Mouse (Mus musculus) neural tube, embryonic 13.5 days (tissue): ENCODE data around the gene Psap. TPM values are rescaled to one million over a fixed set of nuclear protein-coding genes. Genes with fewer than 3 reads are reported as not detected.
"Not testable (repeated sequence)": the region's sequence is repeated elsewhere in the genome, so short reads cannot be mapped to it uniquely, and the experiment has no call there.

Source experiments
- ATAC-seq: fragments of 200-750 bp; cut with Nextera tagmentation; 2 replicates; pipeline ENCODE4 v1.8.0; 2017; ENCODE audit warnings: low read depth, mild to moderate bottlenecking, moderate TSS enrichment, moderate library complexity
- H3K27ac ChIP-seq: fragments of 300-500 bp; sonication (generic); replicated peaks from 2 replicates; pipeline ENCODE4 v1.5.1; 2015; ENCODE audit warnings: moderate library complexity, mild to moderate bottlenecking, inconsistent platforms
- H3K27me3 ChIP-seq: fragments of 300-500 bp; sonication (generic); 2 replicates; pipeline ENCODE4 v1.6.1; 2015; ENCODE audit warnings: mild to moderate bottlenecking, inconsistent platforms
- H3K36me3 ChIP-seq: fragments of 300-500 bp; sonication (generic); 2 replicates; pipeline ENCODE4 v1.6.1; 2015; ENCODE audit warnings: mild to moderate bottlenecking, inconsistent platforms
- H3K4me1 ChIP-seq: fragments of 300-500 bp; sonication (generic); replicated peaks from 2 replicates; pipeline ENCODE4 v1.6.1; 2015; ENCODE audit warnings: inconsistent platforms
- H3K4me2 ChIP-seq: fragments of 300-500 bp; sonication (generic); 2 replicates; pipeline ENCODE4 v1.6.1; 2015; ENCODE audit warnings: inconsistent platforms, mild to moderate bottlenecking, moderate library complexity
- H3K4me3 ChIP-seq: fragments of 300-500 bp; sonication (generic); 2 replicates; pipeline ENCODE4 v1.5.1; 2015; ENCODE audit warnings: mild to moderate bottlenecking, inconsistent platforms
- H3K9ac ChIP-seq: fragments of 300-500 bp; sonication (generic); 2 replicates; pipeline ENCODE4 v1.6.1; 2015; ENCODE audit warnings: moderate library complexity, mild to moderate bottlenecking, inconsistent platforms
- H3K9me3 ChIP-seq: fragments of 300-500 bp; sonication (generic); 2 replicates; pipeline ENCODE4 v1.6.1; 2016; ENCODE audit warnings: inconsistent platforms
- WGBS: fragments of 180-500 bp; shearing (Covaris S2); methylation state at CpG from one replicate; pipeline ENCODE4 v1.1.7; 2015; 5-methylcytosine and 5-hydroxymethylcytosine counted together
- polyA plus RNA-seq: library from polyadenylated mRNA; unstranded; fragments of >200 nt; fragmentation: Nextera tagmentation; extraction: Ambion mirVana; gene quantifications from 2 replicates; pipeline ENCODE4 v1.2.1, GENCODE M21; 2015

The Psap gene
- 136 and 140 TPM in 2 replicates for polyA plus RNA-seq

DNA sequence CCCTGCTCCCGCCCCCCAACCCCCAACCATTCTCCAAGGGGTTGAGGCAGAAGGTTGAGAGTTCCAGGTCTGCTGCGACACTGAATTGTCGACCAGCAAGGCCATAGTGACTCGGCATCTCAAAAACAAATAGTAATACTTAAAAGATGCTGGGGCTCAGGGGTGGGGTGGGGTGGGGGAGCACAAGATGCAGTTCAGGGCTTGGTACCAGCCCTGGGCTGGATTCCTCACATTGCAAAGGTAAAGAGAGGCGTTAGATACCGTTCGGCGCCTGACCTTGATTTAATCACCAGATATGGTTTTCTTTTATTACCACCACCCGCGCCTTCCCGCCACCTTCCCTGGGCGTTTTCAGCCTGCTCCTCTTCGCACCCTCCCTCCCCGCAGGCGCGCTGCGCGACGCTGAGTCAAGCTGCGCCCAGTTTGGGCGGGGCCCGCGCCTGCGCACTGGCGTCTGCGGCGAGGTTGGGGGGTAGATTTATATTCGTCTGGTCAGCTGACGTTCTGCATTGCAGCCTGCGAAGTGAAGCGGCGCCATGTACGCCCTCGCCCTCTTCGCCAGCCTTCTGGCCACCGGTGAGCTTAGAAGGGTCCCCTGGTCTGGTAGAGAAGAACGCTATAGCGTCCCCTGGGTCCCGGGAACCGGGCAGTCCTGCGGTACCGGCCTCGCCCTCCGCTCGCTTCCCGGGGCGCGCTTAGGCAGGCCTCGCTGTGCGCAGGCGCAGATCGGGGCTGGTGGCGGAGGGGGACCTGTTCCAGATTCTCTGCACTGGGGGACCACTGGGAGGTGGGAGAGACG lies at the start of gene Psap:
Psap (plus strand) TSS at position 421 of the 799 bp plus-strand sequence.
- Histone ChIP-seq H3K9me3 (no peaks in the 10 kb centered on the region), H3K27ac (peak within 1 kb of the TSS; percentile 96), H3K9ac (peak within 1 kb of the TSS; percentile 93), H3K4me2 (peak within 1 kb of the TSS; percentile 84), H3K36me3 (peaks cover 3% of the 10 kb centered on the region; the same call in 1 of the 2 replicates), H3K27me3 (no peaks in the 10 kb centered on the region), H3K4me3 (peak within 1 kb of the TSS; percentile 84), H3K4me1 (peaks cover 50% of the 10 kb centered on the region)
- peak; percentile 88 for ATAC-seq
- WGBS = 2% methylated on average over 54 of the region's 54 CpGs

DNA sequence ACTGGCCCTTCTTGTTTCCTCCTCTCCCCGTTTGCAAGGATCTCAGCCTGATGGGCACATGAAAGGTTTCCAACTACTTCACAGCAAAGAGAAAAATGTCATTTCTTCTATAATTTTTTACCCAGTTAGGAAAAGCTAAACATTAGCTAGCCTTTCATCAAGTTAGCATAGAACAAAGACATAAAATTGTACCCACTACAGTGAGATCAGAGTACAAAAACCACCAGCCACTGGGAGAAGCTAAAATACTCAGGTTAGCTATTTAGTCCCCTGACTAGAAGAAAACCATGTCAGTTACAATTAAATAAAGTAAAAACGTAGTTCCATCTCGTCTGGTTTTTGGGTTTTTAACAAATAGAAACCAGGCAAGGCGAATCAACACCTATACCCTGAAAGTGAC lies 49.8 kb upstream of the Psap start:
- Histone ChIP-seq H3K27ac (no peak overlapping the region), H3K4me3 (no peak overlapping the region), H3K9ac (no peak overlapping the region), H3K4me2 (no peak overlapping the region), H3K27me3 (no peaks in the 10 kb centered on the region), H3K4me1 (0 out of 2 replicates have a peak, but pooled peaks cover 3% of the 10 kb centered on the region), H3K9me3 (no peaks in the 10 kb centered on the region), H3K36me3 (no peaks in the 10 kb centered on the region)
- 75% methylated on average over 4 of the region's 4 CpGs for WGBS
- no peak for ATAC-seq

DNA sequence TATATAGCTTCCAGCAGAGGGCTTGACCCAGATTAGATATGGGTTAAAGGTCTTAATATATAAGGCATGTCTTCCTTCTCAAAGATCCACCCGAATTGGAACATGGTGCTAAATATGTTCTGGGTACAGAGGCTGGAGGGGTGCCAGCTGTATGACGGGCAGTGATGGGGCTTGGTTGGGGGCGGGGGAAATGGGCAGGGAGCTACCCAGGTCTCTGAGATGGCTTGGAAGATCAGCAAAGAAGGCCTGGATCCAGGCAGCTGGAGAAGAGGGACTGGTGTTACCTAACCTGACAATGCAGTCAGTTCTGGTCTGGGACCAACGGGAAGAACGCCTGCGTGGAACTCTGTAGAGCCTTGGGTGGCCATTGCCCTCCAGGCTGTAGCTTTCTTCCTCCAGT lies 48.3 kb upstream of the Psap start:
- H3K9me3 ChIP-seq = no peaks in the 10 kb centered on the region
- H3K4me3 ChIP-seq = no peak overlapping the region
- 85% methylated on average over 6 of the region's 6 CpGs for WGBS
- H3K9ac ChIP-seq = no peak overlapping the region
- H3K4me2 ChIP-seq = no peak overlapping the region
- H3K36me3 ChIP-seq = no peaks in the 10 kb centered on the region
- no peak overlapping the region for H3K27ac ChIP-seq
- no peak for ATAC-seq
- 0 out of 2 replicates have a peak, but pooled peaks cover 3% of the 10 kb centered on the region for H3K4me1 ChIP-seq
- no peaks in the 10 kb centered on the region for H3K27me3 ChIP-seq

DNA sequence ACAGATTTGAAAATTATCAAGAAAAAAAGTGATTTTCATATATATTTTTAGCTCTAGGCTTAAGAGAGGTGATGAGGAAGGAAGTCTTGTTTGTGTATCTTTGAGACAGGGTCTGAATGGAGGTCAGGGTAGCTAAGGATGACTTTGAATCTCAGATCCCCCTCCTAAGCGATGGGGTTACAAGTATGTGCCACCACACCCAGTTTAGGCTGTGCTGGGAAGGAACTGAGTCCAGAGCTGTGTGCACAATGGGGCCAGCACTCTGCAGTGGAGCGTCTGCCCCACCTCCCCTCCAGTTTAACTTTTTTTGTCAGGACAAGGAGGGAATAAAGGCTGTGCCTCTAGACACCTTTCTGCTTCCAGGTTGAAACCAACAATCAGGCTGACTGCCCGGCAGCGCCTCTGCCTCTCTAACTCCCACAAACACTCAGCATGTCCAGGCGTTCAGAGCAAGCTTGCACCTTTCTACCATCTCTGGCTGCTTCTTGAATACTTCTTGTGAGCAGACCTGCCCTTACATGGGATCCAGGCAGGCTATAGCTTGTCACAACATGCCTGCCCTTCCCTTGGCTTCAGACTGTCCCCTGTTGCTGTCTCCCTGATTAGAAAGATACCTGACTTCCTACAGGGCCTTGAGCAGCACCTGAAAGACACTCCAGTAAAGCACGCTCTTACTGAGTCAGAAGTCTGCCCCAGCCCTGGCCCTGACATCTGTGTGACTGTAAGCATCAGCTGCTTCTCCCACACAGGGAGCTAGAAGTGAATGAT lies 46.9 kb upstream of the Psap start:
- 0 out of 2 replicates have a peak, but pooled peaks cover 3% of the 10 kb centered on the region for H3K4me1 ChIP-seq
- H3K27ac ChIP-seq = no peak overlapping the region
- H3K4me2 ChIP-seq = no peak overlapping the region
- no peaks in the 10 kb centered on the region for H3K36me3 ChIP-seq
- no peak for ATAC-seq
- no peaks in the 10 kb centered on the region for H3K27me3 ChIP-seq
- H3K9ac ChIP-seq = no peak overlapping the region
- WGBS = 75% methylated on average over 6 of the region's 6 CpGs
- no peaks in the 10 kb centered on the region for H3K9me3 ChIP-seq
- no peak overlapping the region for H3K4me3 ChIP-seq

DNA sequence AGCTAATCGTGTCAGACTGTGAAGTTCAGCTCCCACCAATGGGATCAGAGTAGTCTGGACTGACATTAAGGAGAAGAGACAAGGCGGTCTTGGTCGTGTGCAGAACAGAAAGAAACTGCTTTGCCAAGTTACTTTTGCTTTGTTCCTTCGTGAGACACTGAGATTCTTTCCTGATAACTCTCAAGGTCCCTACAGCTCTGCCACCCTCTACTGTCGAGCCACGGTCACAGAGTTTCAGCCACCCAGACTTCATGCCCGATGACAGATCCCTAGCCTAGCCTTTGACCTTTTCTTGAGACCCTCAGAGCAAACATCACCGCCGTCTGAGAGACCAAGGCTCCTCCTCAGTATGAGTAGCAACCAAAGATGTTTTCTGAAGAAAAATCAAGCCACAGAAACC lies 43.4 kb upstream of the Psap start:
- Histone ChIP-seq H3K27ac (no peak overlapping the region), H3K27me3 (no peaks in the 10 kb centered on the region), H3K4me1 (0 out of 2 replicates have a peak, but pooled peaks cover 3% of the 10 kb centered on the region), H3K9ac (no peak overlapping the region), H3K9me3 (no peaks in the 10 kb centered on the region), H3K4me2 (no peak overlapping the region), H3K36me3 (no peaks in the 10 kb centered on the region), H3K4me3 (no peak overlapping the region)
- no peak for ATAC-seq
- 84% methylated on average over 9 of the region's 9 CpGs for WGBS

DNA sequence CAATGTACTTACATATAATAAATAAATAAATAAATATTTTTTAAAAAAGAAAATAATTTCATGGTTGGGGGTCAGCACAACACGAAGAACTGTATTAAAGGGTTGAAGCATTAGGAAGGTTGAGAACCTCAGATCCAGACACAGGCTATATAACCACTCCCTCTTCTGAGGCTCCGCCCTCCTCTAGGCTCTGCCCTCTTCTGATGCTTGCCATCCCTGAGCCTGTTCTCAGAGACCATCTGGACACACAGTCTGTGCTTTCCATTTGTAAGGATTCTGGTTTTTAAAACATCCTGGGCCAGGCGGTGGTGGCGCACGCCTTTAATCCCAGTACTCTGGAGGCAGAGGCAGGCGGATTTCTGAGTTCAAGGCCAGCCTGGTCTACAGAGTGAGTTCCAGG lies 41.6 kb upstream of the Psap start:
- WGBS = 95% methylated on average over 6 of the region's 6 CpGs
- not testable (repeated sequence) for ATAC-seq, H3K9me3 ChIP-seq, H3K36me3 ChIP-seq, H3K27me3 ChIP-seq, H3K4me3 ChIP-seq, H3K9ac ChIP-seq, H3K4me1 ChIP-seq, H3K4me2 ChIP-seq, H3K27ac ChIP-seq

DNA sequence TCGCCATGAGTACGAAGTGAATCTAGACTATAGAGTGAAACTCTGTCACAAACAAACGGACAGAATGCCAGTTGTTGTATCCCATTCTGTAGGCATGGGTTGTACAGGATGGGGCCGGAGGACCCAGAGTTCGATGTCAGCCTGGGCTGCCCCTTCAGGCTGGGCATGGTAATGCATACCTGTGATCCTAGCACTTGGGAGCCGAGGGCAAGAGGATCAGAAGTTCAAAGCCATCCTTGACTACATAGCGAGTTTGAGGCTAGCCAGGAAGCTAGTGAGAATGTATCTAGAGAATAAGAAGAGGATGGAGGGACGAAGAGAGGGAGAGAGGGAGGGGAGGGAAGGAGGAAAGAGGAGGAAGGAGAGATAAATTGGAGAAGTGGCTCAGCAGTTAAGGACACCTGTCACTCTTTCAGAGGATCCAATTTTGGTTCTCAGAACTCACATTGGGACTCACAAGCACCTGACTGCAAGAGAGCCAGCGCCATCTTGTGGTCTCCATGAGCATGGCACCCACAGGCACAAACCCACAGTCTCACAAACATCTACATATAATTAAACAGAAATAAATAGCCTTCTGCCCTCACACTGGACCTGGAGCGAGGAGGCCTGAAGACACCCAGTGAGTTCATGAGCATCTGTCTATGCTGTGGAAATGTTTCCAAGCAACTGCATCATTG lies 39.8 kb upstream of the Psap start:
- Histone ChIP-seq H3K27me3 (no peaks in the 10 kb centered on the region), H3K9ac (no peak overlapping the region), H3K36me3 (no peaks in the 10 kb centered on the region), H3K4me2 (no peak overlapping the region), H3K27ac (no peak overlapping the region), H3K4me1 (no peaks in the 10 kb centered on the region), H3K9me3 (no peaks in the 10 kb centered on the region), H3K4me3 (no peak overlapping the region)
- ATAC-seq = 0 out of 2 replicates have a peak, but pooled peaks have one; percentile 43
- 68% methylated on average over 10 of the region's 10 CpGs for WGBS

DNA sequence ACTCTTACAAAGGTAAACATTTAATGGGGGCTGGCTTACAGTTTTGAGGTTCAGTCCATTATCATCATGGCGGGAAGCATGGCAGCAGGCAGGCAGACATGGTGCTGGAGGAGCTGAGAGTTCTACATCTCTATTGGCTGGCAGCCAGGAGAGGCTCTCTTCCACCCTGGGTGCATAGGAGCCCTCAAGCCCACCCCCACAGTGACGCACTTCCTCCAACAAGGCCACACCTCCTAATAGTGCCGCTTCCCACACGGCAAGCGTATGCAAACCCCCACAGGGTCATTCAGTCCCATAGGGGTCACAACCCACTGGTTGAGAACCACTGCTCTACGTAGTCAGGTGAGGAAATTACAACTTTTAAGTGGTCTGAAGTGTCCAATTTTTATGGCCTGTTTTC lies 37.0 kb upstream of the Psap start:
- Histone ChIP-seq H3K4me1 (no peaks in the 10 kb centered on the region), H3K4me3 (no peak overlapping the region), H3K9ac (no peak overlapping the region), H3K27me3 (no peaks in the 10 kb centered on the region), H3K27ac (no peak overlapping the region), H3K36me3 (no peaks in the 10 kb centered on the region), H3K9me3 (no peaks in the 10 kb centered on the region), H3K4me2 (no peak overlapping the region)
- no peak for ATAC-seq
- WGBS = 87% methylated on average over 6 of the region's 6 CpGs

DNA sequence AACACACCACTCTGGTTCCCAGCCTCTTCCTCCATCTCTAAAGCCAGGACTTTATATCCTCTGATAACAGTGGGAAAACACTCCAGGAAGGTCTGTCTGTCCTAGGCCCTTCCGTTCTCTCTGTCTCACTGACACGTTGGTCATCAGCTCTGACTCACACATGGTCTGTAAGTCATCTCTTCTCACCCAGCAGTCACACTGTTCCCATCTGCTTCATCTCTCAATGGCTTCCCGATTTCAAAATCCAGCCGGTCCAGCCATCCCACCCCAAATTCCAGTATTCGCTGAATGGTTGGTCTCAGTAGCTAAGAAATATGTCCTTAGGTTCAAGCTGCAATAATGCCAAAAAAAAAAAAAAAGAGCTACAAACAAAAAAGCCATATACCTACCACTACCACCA lies 33.5 kb upstream of the Psap start:
- no peaks in the 10 kb centered on the region for H3K9me3 ChIP-seq
- no peak for ATAC-seq
- WGBS = 95% methylated on average over 5 of the region's 5 CpGs

DNA sequence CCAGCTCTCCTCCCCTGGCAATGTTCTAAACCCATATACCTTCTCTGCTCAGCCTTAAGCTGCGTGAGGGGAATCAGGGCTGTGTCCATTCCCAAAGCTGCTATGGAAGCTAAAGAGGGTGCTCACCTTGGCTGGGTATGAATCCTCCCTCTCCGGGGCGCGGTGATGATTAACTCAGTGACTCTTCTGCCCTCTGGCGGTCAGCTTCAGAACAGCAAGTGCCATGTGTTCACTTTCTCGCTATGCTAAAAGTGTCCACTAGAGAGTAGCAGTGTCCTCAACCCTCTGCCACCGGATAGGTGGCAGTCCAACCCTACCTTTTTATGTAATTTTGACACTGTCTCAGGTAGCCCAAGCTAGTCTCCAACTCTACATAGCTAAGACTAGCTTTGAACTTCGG lies 32.4 kb upstream of the Psap start:
- H3K4me1 ChIP-seq = no peaks in the 10 kb centered on the region
- WGBS = 4% methylated on average over 8 of the region's 8 CpGs
- no peak overlapping the region for H3K27ac ChIP-seq
- H3K9ac ChIP-seq = no peak overlapping the region
- ATAC-seq = peak; percentile 69
- H3K4me3 ChIP-seq = no peak overlapping the region
- H3K36me3 ChIP-seq = no peaks in the 10 kb centered on the region
- H3K4me2 ChIP-seq = no peak overlapping the region
- H3K27me3 ChIP-seq = no peaks in the 10 kb centered on the region
- H3K9me3 ChIP-seq = no peaks in the 10 kb centered on the region

More for the DNA sequence above, 33.5 kb upstream of the Psap start:
- Histone ChIP-seq H3K4me3 (no peak overlapping the region), H3K27ac (no peak overlapping the region), H3K9ac (no peak overlapping the region), H3K27me3 (no peaks in the 10 kb centered on the region), H3K4me2 (no peak overlapping the region), H3K36me3 (no peaks in the 10 kb centered on the region), H3K4me1 (no peaks in the 10 kb centered on the region)

DNA sequence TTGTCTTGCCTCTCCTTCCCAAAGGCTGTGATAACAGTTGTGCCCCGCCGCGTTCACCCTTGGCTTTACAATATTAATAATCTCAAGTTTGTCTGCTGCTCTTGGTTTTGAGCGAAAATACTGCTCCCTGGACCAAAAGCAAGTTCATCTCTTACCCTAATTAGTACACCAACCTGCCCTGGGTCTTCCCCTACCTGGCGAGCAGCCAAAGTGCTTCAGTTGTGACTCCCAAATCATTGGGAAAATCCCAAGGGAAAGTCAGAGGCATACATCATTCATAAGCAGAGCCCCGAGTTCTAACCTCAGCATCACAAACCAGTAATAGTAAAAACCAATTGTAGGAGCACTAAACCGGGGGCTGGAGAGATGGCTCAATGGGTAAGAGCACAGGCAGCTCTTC lies 31.8 kb upstream of the Psap start:
- Histone ChIP-seq H3K9ac (no peak overlapping the region), H3K4me2 (no peak overlapping the region), H3K9me3 (no peaks in the 10 kb centered on the region), H3K4me1 (no peaks in the 10 kb centered on the region), H3K36me3 (no peaks in the 10 kb centered on the region), H3K27ac (no peak overlapping the region), H3K4me3 (no peak overlapping the region), H3K27me3 (no peaks in the 10 kb centered on the region)
- WGBS = 77% methylated on average over 7 of the region's 7 CpGs
- no peak for ATAC-seq

DNA sequence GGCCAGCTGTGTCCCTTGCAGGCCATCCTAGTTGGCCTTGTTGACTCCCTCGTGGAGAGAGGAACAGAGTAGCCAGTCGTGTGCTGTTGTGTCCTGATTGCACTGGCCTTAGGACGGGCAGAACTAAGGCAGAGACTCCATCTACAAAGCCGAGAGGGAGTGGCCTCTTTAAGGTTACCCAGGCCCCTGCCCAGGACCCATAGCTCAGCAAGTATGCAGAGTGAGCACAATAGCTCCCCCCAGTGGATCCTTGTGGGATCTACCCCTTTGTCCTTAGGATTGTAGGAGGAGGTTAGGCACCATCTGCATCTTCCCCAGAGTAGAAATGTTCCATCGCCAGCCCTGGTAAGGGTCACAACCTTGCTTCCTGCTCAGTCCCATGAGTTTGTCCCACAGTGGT lies 30.9 kb upstream of the Psap start:
- Histone ChIP-seq H3K9ac (no peak overlapping the region), H3K27me3 (no peaks in the 10 kb centered on the region), H3K36me3 (no peaks in the 10 kb centered on the region), H3K4me2 (no peak overlapping the region), H3K4me1 (no peaks in the 10 kb centered on the region), H3K27ac (no peak overlapping the region), H3K9me3 (no peaks in the 10 kb centered on the region), H3K4me3 (no peak overlapping the region)
- 0 out of 2 replicates have a peak, but pooled peaks have one; percentile 41 for ATAC-seq
- WGBS = 34% methylated on average over 5 of the region's 5 CpGs
